Mouse (Mus musculus) intestine, embryonic 16.5 days (tissue): ENCODE data around the gene Cdk18. TPM values are rescaled to one million over a fixed set of nuclear protein-coding genes. Genes with fewer than 3 reads are reported as not detected.

Experiments used
- ATAC-seq: fragments of 200-750 bp; cut with Nextera tagmentation; 2 replicates; pipeline ENCODE4 v1.8.0; 2017; ENCODE audit warnings: moderate TSS enrichment, moderate library complexity
- H3K27ac ChIP-seq: fragments of 300-500 bp; sonication (generic); 2 replicates; pipeline ENCODE4 v1.5.1; 2014; ENCODE audit warnings: mild to moderate bottlenecking, low read length
- H3K27me3 ChIP-seq: fragments of 300-500 bp; sonication (generic); replicated peaks from 2 replicates; pipeline ENCODE4 v1.6.1; 2014; ENCODE audit warnings: low read length, control low read depth, mixed read lengths; ENCODE audit not compliant: control insufficient read depth, insufficient read depth
- H3K36me3 ChIP-seq: fragments of 300-500 bp; sonication (generic); 2 replicates; pipeline ENCODE4 v1.6.1; 2014; ENCODE audit warnings: low read length, control low read depth; ENCODE audit not compliant: control insufficient read depth, insufficient read depth
- H3K4me1 ChIP-seq: fragments of 300-500 bp; sonication (generic); 2 replicates; pipeline ENCODE4 v1.6.1; 2014; ENCODE audit warnings: low read length, control low read depth, mixed read lengths; ENCODE audit not compliant: control insufficient read depth, insufficient read depth
- H3K4me2 ChIP-seq: fragments of 300-500 bp; sonication (generic); 2 replicates; pipeline ENCODE4 v1.6.1; 2014; ENCODE audit warnings: low read depth, low read length, control low read depth
- H3K4me3 ChIP-seq: fragments of 300-500 bp; sonication (generic); 2 replicates; pipeline ENCODE4 v1.5.1; 2014; ENCODE audit warnings: mild to moderate bottlenecking, low read length
- H3K9ac ChIP-seq: fragments of 300-500 bp; sonication (generic); 2 replicates; pipeline ENCODE4 v1.6.1; 2014; ENCODE audit warnings: low read depth, low read length
- H3K9me3 ChIP-seq: fragments of 300-500 bp; sonication (generic); 2 replicates; pipeline ENCODE4 v1.6.1; 2016; ENCODE audit warnings: low read length, control low read depth; ENCODE audit not compliant: control insufficient read depth
- WGBS: fragments of 180-500 bp; shearing (Covaris S2); extraction: QIAGEN DNeasy Blood & Tissue Kit; methylation state at CpG from one replicate; pipeline ENCODE4 v1.1.7; 2014; 5-methylcytosine and 5-hydroxymethylcytosine counted together
- polyA plus RNA-seq: library from polyadenylated mRNA; unstranded; fragments of >200 nt; fragmentation: Nextera tagmentation; extraction: Ambion mirVana; gene quantifications from 2 replicates; pipeline ENCODE4 v1.2.1, GENCODE M21; 2015

Cdk18 gene
- polyA plus RNA-seq = 16.9 and 20.2 TPM in 2 replicates

- Histone ChIP-seq H3K27ac (peak within 1 kb of the TSS; percentile 80), H3K9me3 (no peaks in the 10 kb centered on the region), H3K36me3 (no peaks in the 10 kb centered on the region), H3K9ac (peak within 1 kb of the TSS; percentile 82), H3K27me3 (no peaks in the 10 kb centered on the region), H3K4me1 (peaks cover 13% of the 10 kb centered on the region), H3K4me3 (peak within 1 kb of the TSS; percentile 75), H3K4me2 (peak within 1 kb of the TSS; percentile 93)
- ATAC-seq = peak; percentile 93
- under 1% methylated on average over 30 of the region's 30 CpGs for WGBS
Observed at GRCm38 (mm10) chr1:132139416-132139864, at the start of gene Cdk18. TSS of gene Cdk18 (minus strand) at chr1:132139684.

GRCm38 (mm10) chr1:132189231-132189630 is 49.7 kb upstream of the Cdk18 start:
- Histone ChIP-seq H3K36me3 (no peaks in the 10 kb centered on the region), H3K27me3 (peaks cover 59% of the 10 kb centered on the region), H3K9me3 (no peaks in the 10 kb centered on the region), H3K27ac (no peak overlapping the region), H3K4me1 (peaks cover 23% of the 10 kb centered on the region), H3K9ac (no peak overlapping the region), H3K4me2 (no peak overlapping the region), H3K4me3 (no peak overlapping the region)
- no peak for ATAC-seq
- 41% methylated on average over 4 of the region's 4 CpGs for WGBS

- peaks cover 55% of the 10 kb centered on the region for H3K27me3 ChIP-seq
Observed at GRCm38 (mm10) chr1:132188442-132189066, 49.1 kb upstream of the Cdk18 start.

GRCm38 (mm10) chr1:132186303-132186702 is 46.8 kb upstream of the Cdk18 start:
- H3K4me1 ChIP-seq = peaks cover 12% of the 10 kb centered on the region
- H3K9me3 ChIP-seq = no peaks in the 10 kb centered on the region
- H3K27me3 ChIP-seq = peaks cover 39% of the 10 kb centered on the region
- no peaks in the 10 kb centered on the region for H3K36me3 ChIP-seq
- H3K9ac ChIP-seq = no peak overlapping the region
- no peak overlapping the region for H3K4me3 ChIP-seq
- no peak overlapping the region for H3K27ac ChIP-seq
- H3K4me2 ChIP-seq = no peak overlapping the region
- ATAC-seq = no peak
- 82% methylated on average over 4 of the region's 4 CpGs for WGBS

More at GRCm38 (mm10) chr1:132188442-132189066, 49.1 kb upstream of the Cdk18 start:
- H3K36me3 ChIP-seq = no peaks in the 10 kb centered on the region
- H3K9me3 ChIP-seq = no peaks in the 10 kb centered on the region
- no peak overlapping the region for H3K27ac ChIP-seq
- H3K4me3 ChIP-seq = no peak overlapping the region
- WGBS = 33% methylated on average over 9 of the region's 9 CpGs
- no peak for ATAC-seq
- no peak overlapping the region for H3K4me2 ChIP-seq
- peaks cover 23% of the 10 kb centered on the region for H3K4me1 ChIP-seq
- H3K9ac ChIP-seq = no peak overlapping the region

GRCm38 (mm10) chr1:132171619-132172018 is 32.1 kb upstream of the Cdk18 start:
- no peak overlapping the region for H3K4me2 ChIP-seq
- no peaks in the 10 kb centered on the region for H3K27me3 ChIP-seq
- no peak for ATAC-seq
- H3K36me3 ChIP-seq = no peaks in the 10 kb centered on the region
- 0% methylated on average over 1 of the region's 2 CpGs for WGBS
- H3K9ac ChIP-seq = no peak overlapping the region
- peaks cover 4% of the 10 kb centered on the region; the same call in 1 of the 2 replicates for H3K4me1 ChIP-seq
- no peak overlapping the region for H3K4me3 ChIP-seq
- H3K27ac ChIP-seq = no peak overlapping the region
- no peaks in the 10 kb centered on the region for H3K9me3 ChIP-seq

GRCm38 (mm10) chr1:132170698-132171097 is 31.2 kb upstream of the Cdk18 start:
- Histone ChIP-seq H3K27me3 (no peaks in the 10 kb centered on the region), H3K4me3 (no peak overlapping the region), H3K27ac (no peak overlapping the region), H3K36me3 (no peaks in the 10 kb centered on the region), H3K9ac (no peak overlapping the region), H3K4me2 (no peak overlapping the region), H3K9me3 (no peaks in the 10 kb centered on the region), H3K4me1 (peaks cover 4% of the 10 kb centered on the region; the same call in 1 of the 2 replicates)
- 47% methylated on average over 6 of the region's 6 CpGs for WGBS
- ATAC-seq = no peak

GRCm38 (mm10) chr1:132168115-132168767 is 28.8 kb upstream of the Cdk18 start:
- Histone ChIP-seq H3K27me3 (no peaks in the 10 kb centered on the region), H3K27ac (no peak overlapping the region), H3K4me3 (peak overlapping the region; percentile 27), H3K4me1 (peaks cover 4% of the 10 kb centered on the region; the same call in 1 of the 2 replicates), H3K4me2 (peak overlapping the region; percentile 37), H3K36me3 (no peaks in the 10 kb centered on the region), H3K9ac (0 out of 2 replicates have a peak overlapping the region, but pooled peaks have one; percentile 25), H3K9me3 (no peaks in the 10 kb centered on the region)
- 7% methylated on average over 12 of the region's 12 CpGs for WGBS
- ATAC-seq = peak; percentile 65

- Histone ChIP-seq H3K9me3 (no peaks in the 10 kb centered on the region), H3K4me2 (no peak overlapping the region), H3K4me3 (no peak overlapping the region), H3K27ac (no peak overlapping the region), H3K4me1 (peaks cover 4% of the 10 kb centered on the region; the same call in 1 of the 2 replicates), H3K36me3 (no peaks in the 10 kb centered on the region), H3K27me3 (no peaks in the 10 kb centered on the region), H3K9ac (no peak overlapping the region)
- no peak for ATAC-seq
- WGBS = 61% methylated on average over 3 of the region's 3 CpGs
Observed at GRCm38 (mm10) chr1:132165859-132166258, 26.4 kb upstream of the Cdk18 start.

GRCm38 (mm10) chr1:132164780-132165518 is 25.5 kb upstream of the Cdk18 start:
- Histone ChIP-seq H3K4me1 (peaks cover 4% of the 10 kb centered on the region; the same call in 1 of the 2 replicates), H3K27ac (no peak overlapping the region), H3K9ac (no peak overlapping the region), H3K36me3 (no peaks in the 10 kb centered on the region), H3K4me3 (no peak overlapping the region), H3K9me3 (no peaks in the 10 kb centered on the region), H3K4me2 (no peak overlapping the region), H3K27me3 (no peaks in the 10 kb centered on the region)
- WGBS = 23% methylated on average over 13 of the region's 13 CpGs
- ATAC-seq = no peak
